Mouse (Mus musculus) kidney, embryonic 16.5 days (tissue): ENCODE data around the gene Padi2. TPM values are rescaled to one million over a fixed set of nuclear protein-coding genes. Genes with fewer than 3 reads are reported as not detected.

Source experiments
- ATAC-seq: fragments of 200-750 bp; cut with Nextera tagmentation; 2 replicates; pipeline ENCODE4 v1.8.0; 2017; ENCODE audit warnings: moderate TSS enrichment; ENCODE audit not compliant: low FRiP score, low TSS enrichment
- H3K27ac ChIP-seq: fragments of 300-500 bp; sonication (generic); 2 replicates; pipeline ENCODE4 v1.5.1; 2014; ENCODE audit warnings: low read length
- H3K27me3 ChIP-seq: fragments of 300-500 bp; sonication (generic); 2 replicates; pipeline ENCODE4 v1.6.1; 2014; ENCODE audit warnings: low read length, control low read depth, mixed read lengths; ENCODE audit not compliant: insufficient read depth
- H3K36me3 ChIP-seq: fragments of 300-500 bp; sonication (generic); 2 replicates; pipeline ENCODE4 v1.6.1; 2014; ENCODE audit warnings: low read length, control low read depth, mixed read lengths; ENCODE audit not compliant: insufficient read depth
- H3K4me1 ChIP-seq: fragments of 300-500 bp; sonication (generic); 2 replicates; pipeline ENCODE4 v1.6.1; 2014; ENCODE audit warnings: low read length, control low read depth, mixed read lengths; ENCODE audit not compliant: insufficient read depth
- H3K4me2 ChIP-seq: fragments of 300-500 bp; sonication (generic); replicated peaks from 2 replicates; pipeline ENCODE4 v1.6.1; 2014; ENCODE audit warnings: low read depth, low read length
- H3K4me3 ChIP-seq: fragments of 300-500 bp; sonication (generic); 2 replicates; pipeline ENCODE4 v1.5.1; 2014; ENCODE audit warnings: mild to moderate bottlenecking, low read length
- H3K9ac ChIP-seq: fragments of 300-500 bp; sonication (generic); replicated peaks from 2 replicates; pipeline ENCODE4 v1.6.1; 2014; ENCODE audit warnings: low read length
- H3K9me3 ChIP-seq: fragments of 300-500 bp; sonication (generic); 2 replicates; pipeline ENCODE4 v1.6.1; 2016; ENCODE audit warnings: low read length, control low read depth
- WGBS: fragments of 180-500 bp; shearing (Covaris S2); extraction: QIAGEN DNeasy Blood & Tissue Kit; methylation state at CpG from one replicate; pipeline ENCODE4 v1.1.7; 2014; 5-methylcytosine and 5-hydroxymethylcytosine counted together
- polyA plus RNA-seq: library from polyadenylated mRNA; unstranded; fragments of >200 nt; fragmentation: Nextera tagmentation; extraction: Ambion mirVana; gene quantifications from 2 replicates; pipeline ENCODE4 v1.2.1, GENCODE M21; 2015

Padi2 gene
- polyA plus RNA-seq, 1 experiment from 2014 or later = 18.1 TPM

DNA sequence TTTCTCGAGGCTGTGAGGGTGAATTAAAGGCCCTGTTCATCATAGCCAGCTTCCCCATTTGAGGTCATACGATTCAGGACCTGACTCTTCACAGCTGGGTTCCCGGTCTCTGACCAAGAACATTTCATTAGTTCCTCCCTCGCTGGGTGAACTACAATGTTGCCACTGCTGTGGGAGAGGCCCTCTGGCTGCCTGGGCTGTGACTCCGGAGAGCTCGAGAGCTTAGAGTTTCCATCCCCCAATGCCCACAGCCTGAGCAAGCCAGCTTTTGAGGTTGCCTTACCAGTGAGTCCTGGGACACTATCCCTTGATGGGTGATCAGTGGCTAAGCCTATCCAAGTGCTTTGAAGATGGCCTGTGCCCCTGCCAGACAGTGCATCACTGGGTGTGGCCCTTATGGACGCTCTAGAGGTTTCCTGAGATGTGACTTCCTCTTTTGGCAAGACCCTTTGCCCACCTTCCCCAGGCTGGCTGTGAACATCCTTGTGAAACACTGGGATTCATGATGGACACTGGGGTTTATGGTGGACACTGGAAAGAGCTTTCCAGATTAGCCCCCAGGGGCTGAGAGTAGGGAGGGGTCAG is 82.7 kb downstream of the Padi2 start:
- peaks cover 4% of the 10 kb centered on the region; the same call in 1 of the 2 replicates for H3K36me3 ChIP-seq
- no peaks in the 10 kb centered on the region for H3K27me3 ChIP-seq
- H3K9me3 ChIP-seq = no peaks in the 10 kb centered on the region
- no peak for ATAC-seq
- no peak overlapping the region for H3K4me3 ChIP-seq
- no peak overlapping the region for H3K9ac ChIP-seq
- peaks cover 23% of the 10 kb centered on the region for H3K4me1 ChIP-seq
- 41% methylated on average over 7 of the region's 7 CpGs for WGBS
- no peak overlapping the region for H3K27ac ChIP-seq
- no peak overlapping the region for H3K4me2 ChIP-seq

DNA sequence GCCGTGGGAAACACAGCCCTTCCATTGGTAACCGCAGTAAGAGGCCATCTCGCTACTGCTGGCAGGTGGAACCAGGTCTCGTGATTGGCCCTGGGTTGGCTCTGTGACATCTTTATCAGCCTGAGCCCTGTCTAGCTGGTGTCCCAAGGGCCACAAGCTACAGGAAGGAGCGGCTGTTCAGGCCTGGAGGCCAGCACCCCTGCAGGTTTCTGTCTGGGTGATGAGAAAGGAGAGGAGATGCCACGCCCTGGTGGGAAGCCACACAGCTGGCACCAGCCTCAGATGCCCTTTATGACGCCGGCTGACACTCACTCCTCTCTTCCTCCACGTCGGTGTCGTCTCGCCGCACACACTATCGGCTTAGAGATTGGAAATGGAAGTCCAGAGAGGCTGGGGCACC is 83.3 kb downstream of the Padi2 start:
- WGBS = 89% methylated on average over 14 of the region's 14 CpGs
- H3K36me3 ChIP-seq = peaks cover 8% of the 10 kb centered on the region; the same call in 1 of the 2 replicates
- H3K4me1 ChIP-seq = peaks cover 23% of the 10 kb centered on the region
- H3K4me3 ChIP-seq = no peak overlapping the region
- no peaks in the 10 kb centered on the region for H3K9me3 ChIP-seq
- H3K27ac ChIP-seq = no peak overlapping the region
- H3K9ac ChIP-seq = peak overlapping the region; percentile 6; the same call in 1 of the 2 replicates
- ATAC-seq = no peak
- H3K4me2 ChIP-seq = no peak overlapping the region
- no peaks in the 10 kb centered on the region for H3K27me3 ChIP-seq

DNA sequence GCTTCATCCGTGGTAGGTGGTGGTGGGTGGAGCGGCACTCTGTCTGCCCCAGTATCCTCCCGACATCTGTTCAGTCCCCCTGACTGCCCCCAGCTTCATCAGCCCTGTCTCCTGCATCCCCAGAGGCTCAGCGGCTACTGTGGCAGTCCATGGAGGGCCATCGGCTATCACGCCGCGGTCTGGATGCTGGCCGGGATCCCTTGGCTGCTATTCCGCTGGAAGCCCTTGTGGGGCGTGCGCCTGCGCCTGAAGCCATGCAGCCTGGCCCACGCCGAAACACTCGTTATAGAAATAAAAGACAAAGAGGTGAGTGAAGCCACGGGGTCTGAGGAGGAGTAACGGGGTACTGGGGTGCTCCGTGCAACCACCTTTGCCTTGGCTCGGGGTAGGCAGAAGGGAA is 86.1 kb downstream of the Padi2 start:
- no peaks in the 10 kb centered on the region for H3K9me3 ChIP-seq
- H3K4me3 ChIP-seq = no peak overlapping the region
- ATAC-seq = no peak
- 85% methylated on average over 20 of the region's 20 CpGs for WGBS
- H3K27me3 ChIP-seq = no peaks in the 10 kb centered on the region
- peaks cover 22% of the 10 kb centered on the region for H3K4me1 ChIP-seq
- H3K4me2 ChIP-seq = no peak overlapping the region
- H3K9ac ChIP-seq = no peak overlapping the region
- peaks cover 33% of the 10 kb centered on the region for H3K36me3 ChIP-seq
- H3K27ac ChIP-seq = no peak overlapping the region

DNA sequence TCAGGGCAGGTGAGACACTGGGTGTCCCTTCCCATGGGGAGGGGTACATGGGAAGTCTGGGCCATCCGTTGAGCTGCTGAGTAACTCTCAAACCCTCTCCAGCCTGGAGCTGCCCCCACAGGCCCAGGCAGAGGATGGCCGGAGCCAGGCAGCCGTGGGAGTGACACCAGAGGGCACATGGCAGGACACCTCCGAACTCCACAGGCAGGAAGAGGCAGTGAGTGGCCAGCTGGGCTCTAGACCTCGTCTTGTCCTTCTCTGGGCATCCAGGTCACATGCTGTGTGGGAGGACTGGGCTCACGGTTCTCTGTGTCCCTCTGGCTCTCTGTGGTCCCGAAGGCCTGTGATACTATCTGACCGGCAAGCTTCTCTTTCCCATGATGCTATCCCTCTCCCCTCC is 87.7 kb downstream of the Padi2 start:
- Histone ChIP-seq H3K36me3 (peaks cover 42% of the 10 kb centered on the region), H3K9me3 (no peaks in the 10 kb centered on the region), H3K27me3 (no peaks in the 10 kb centered on the region), H3K4me3 (no peak overlapping the region), H3K4me1 (peaks cover 7% of the 10 kb centered on the region), H3K4me2 (no peak overlapping the region), H3K27ac (no peak overlapping the region), H3K9ac (no peak overlapping the region)
- 27% methylated on average over 8 of the region's 8 CpGs for WGBS
- peak; percentile 14; the same call in 1 of the 2 replicates for ATAC-seq

DNA sequence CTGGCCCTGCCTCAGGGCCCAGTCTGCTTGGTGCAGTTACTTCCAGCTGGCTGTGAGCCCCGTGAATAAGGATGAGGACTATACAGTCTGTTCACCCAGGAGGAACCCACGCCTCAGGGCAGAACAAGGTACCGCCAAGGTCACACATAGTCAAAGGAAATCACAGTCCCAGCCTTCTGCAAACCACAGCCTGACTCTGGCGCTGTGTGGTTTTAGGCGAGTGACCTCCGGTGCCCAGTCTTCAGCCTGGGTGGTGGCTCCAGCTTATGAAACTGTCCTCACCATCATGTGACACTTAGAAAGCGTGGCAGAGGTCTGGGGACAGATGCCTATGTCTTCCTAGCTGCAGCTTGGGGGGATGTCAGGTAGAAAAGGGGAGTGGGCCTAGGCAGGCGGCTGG is 89.7 kb downstream of the Padi2 start:
- Histone ChIP-seq H3K36me3 (peaks cover 55% of the 10 kb centered on the region), H3K4me3 (no peak overlapping the region), H3K9me3 (no peaks in the 10 kb centered on the region), H3K9ac (no peak overlapping the region), H3K27me3 (no peaks in the 10 kb centered on the region), H3K4me1 (no peaks in the 10 kb centered on the region), H3K27ac (no peak overlapping the region), H3K4me2 (no peak overlapping the region)
- ATAC-seq = no peak
- WGBS = 93% methylated on average over 8 of the region's 8 CpGs

DNA sequence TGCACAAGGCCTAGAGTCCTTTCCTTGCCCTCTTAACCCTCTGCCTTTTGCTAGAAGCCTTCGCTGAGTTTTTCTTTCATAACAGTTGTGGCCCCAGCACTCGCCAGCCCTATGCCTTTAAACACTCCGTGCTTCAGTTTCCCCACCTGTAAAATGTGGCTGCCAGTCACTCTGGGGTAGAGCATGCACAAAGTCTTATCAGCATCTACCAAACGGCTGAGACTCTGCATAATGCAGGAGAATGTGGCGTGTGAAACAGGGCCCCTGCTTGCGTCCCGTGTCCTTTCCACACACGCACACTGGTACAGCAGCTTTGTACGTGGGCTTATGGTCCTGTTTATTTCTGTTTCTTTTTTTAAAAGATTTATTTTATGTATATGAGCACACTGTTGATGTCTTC is 90.7 kb downstream of the Padi2 start:
- Histone ChIP-seq H3K4me2 (no peak overlapping the region), H3K27ac (no peak overlapping the region), H3K9me3 (no peaks in the 10 kb centered on the region), H3K4me1 (no peaks in the 10 kb centered on the region), H3K4me3 (no peak overlapping the region), H3K27me3 (no peaks in the 10 kb centered on the region), H3K9ac (no peak overlapping the region), H3K36me3 (peaks cover 56% of the 10 kb centered on the region)
- ATAC-seq = no peak
- WGBS = 93% methylated on average over 9 of the region's 9 CpGs

Other genes with a start within 250 kb of the Padi2 start
- 25.4 and 27.7 TPM in 2 replicates for gene Arhgef10l, start 240.3 kb upstream of the Padi2 start, polyA plus RNA-seq
- gene Rcc2, start 205.8 kb upstream of the Padi2 start, polyA plus RNA-seq = 19.5 and 21.0 TPM in 2 replicates
- gene Padi6, start 163.7 kb upstream of the Padi2 start, polyA plus RNA-seq = not detected in 2 replicates
- 1.0 and 1.1 TPM in 2 replicates for gene Padi4, start 132.1 kb upstream of the Padi2 start, polyA plus RNA-seq
- 0.10 and 0.17 TPM in 2 replicates for gene Padi3, start 95.7 kb upstream of the Padi2 start, polyA plus RNA-seq
- 0.26 and 0.33 TPM in 2 replicates for gene Padi1, start 60.6 kb upstream of the Padi2 start, polyA plus RNA-seq
- gene Sdhb, start 54.9 kb downstream of the Padi2 start, polyA plus RNA-seq = 520 and 550 TPM in 2 replicates
- 48.9 and 50.7 TPM in 2 replicates for gene Atp13a2, start 80.5 kb downstream of the Padi2 start, polyA plus RNA-seq
- gene Mfap2, start 104.1 kb downstream of the Padi2 start, polyA plus RNA-seq = 442 and 470 TPM in 2 replicates
- 10.1 and 11.3 TPM in 2 replicates for gene Crocc, start 154.2 kb downstream of the Padi2 start, polyA plus RNA-seq
- gene Necap2, start 172.0 kb downstream of the Padi2 start, polyA plus RNA-seq = 94.5 and 99.0 TPM in 2 replicates
- 0.51 and 0.59 TPM in 2 replicates for gene Spata21, start 182.0 kb downstream of the Padi2 start, polyA plus RNA-seq
- gene Szrd1, start 233.4 kb downstream of the Padi2 start, polyA plus RNA-seq = 50.8 and 51.3 TPM in 2 replicates
- gene Fbxo42, start 241.6 kb downstream of the Padi2 start, polyA plus RNA-seq = 21.1 and 21.9 TPM in 2 replicates